Comparison of ENCODE assay signal across 21 mouse cellular contexts in the genomic region with DNA sequence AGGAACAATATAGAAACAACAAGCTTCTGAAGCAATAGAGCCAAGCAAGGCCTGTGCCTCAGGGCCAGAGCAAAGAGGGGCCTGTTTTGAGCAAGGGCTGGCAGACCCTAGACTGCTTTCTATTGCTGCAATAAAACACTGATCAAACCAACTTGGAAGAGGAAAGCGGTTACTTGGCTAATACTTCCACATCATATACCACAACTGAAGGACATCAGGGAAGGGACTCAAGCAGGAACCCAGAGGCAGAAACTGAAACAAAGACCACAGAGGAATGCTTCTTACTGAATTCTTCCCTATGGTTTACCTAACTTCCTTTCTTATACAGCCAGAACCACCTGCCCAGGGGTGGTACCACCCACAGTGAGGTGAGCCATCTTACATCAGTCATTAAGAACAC.
"Had no signal": no experiment of that assay in that cellular context is flagged by ENCODE, and none has a peak within 500 bp of the region (broad histone marks: within the 10 kb centered on the region; RNA-seq: fewer than 3 reads in every experiment).

No protein-coding gene starts in this region.

- H3K9me3 ChIP-seq: limb, embryonic 10.5 days; limb, embryonic 13.5 days; liver, embryonic 12.5 days; liver, embryonic 15.5 days; lung, embryonic 15.5 days; midbrain, embryonic 12.5 days; midbrain, embryonic 15.5 days; neural tube, embryonic 12.5 days; neural tube, embryonic 15.5 days; stomach, embryonic 15.5 days had no signal

- ATAC-seq: liver, embryonic 12.5 days; midbrain, embryonic 15.5 days had no signal

- H3K4me3 ChIP-seq: layer of hippocampus, adult 2 months; limb, embryonic 10.5 days; limb, embryonic 13.5 days; liver, embryonic 12.5 days; liver, embryonic 15.5 days; lung, embryonic 15.5 days; midbrain, embryonic 12.5 days; midbrain, embryonic 15.5 days; neural tube, embryonic 12.5 days; neural tube, embryonic 15.5 days; stomach, embryonic 15.5 days had no signal

- H3K27me3 ChIP-seq: limb, embryonic 13.5 days; liver, embryonic 12.5 days; liver, embryonic 15.5 days; lung, embryonic 15.5 days; midbrain, embryonic 12.5 days; midbrain, embryonic 15.5 days; neural tube, embryonic 12.5 days; neural tube, embryonic 15.5 days; stomach, embryonic 15.5 days had no signal

- DNase-seq: kidney, postnatal 25 days; layer of hippocampus, adult 9-11 months; liver; lung, adult 18-20 months; lung, postnatal 10 days; lung, postnatal 36 days; right cerebral cortex, adult 18-20 months; right cerebral cortex, postnatal 25 days; spleen, adult 18-20 months had no signal

- H3K4me2 ChIP-seq: limb, embryonic 13.5 days; liver, embryonic 12.5 days; liver, embryonic 15.5 days; lung, embryonic 15.5 days; midbrain, embryonic 12.5 days; midbrain, embryonic 15.5 days; neural tube, embryonic 12.5 days; neural tube, embryonic 15.5 days; stomach, embryonic 15.5 days had no signal

- H3K27ac ChIP-seq: kidney, postnatal 0 days; layer of hippocampus, adult 2 months; limb, embryonic 10.5 days; limb, embryonic 13.5 days; liver, embryonic 12.5 days; liver, embryonic 15.5 days; lung, embryonic 15.5 days; midbrain, embryonic 12.5 days; midbrain, embryonic 15.5 days; neural tube, embryonic 12.5 days; neural tube, embryonic 15.5 days; stomach, embryonic 15.5 days had no signal

- H3K4me1 ChIP-seq: limb, embryonic 10.5 days; liver, embryonic 15.5 days; stomach, embryonic 15.5 days had no signal

- H3K9ac ChIP-seq: limb, embryonic 13.5 days; liver, embryonic 12.5 days; liver, embryonic 15.5 days; lung, embryonic 15.5 days; midbrain, embryonic 12.5 days; midbrain, embryonic 15.5 days; neural tube, embryonic 12.5 days; neural tube, embryonic 15.5 days; stomach, embryonic 15.5 days had no signal
